Mouse (Mus musculus) kidney, embryonic 16.5 days (tissue): Measurements from ENCODE around the gene Dhrs7. TPM values are rescaled to one million over a fixed set of nuclear protein-coding genes. Genes with fewer than 3 reads are reported as not detected.

ENCODE experiments used
- ATAC-seq: fragments of 200-750 bp; cut with Nextera tagmentation; 2 replicates; pipeline ENCODE4 v1.8.0; 2017; ENCODE audit warnings: moderate TSS enrichment; ENCODE audit not compliant: low FRiP score, low TSS enrichment
- H3K27ac ChIP-seq: fragments of 300-500 bp; sonication (generic); 2 replicates; pipeline ENCODE4 v1.5.1; 2014; ENCODE audit warnings: low read length
- H3K27me3 ChIP-seq: fragments of 300-500 bp; sonication (generic); 2 replicates; pipeline ENCODE4 v1.6.1; 2014; ENCODE audit warnings: low read length, control low read depth, mixed read lengths; ENCODE audit not compliant: insufficient read depth
- H3K36me3 ChIP-seq: fragments of 300-500 bp; sonication (generic); 2 replicates; pipeline ENCODE4 v1.6.1; 2014; ENCODE audit warnings: low read length, control low read depth, mixed read lengths; ENCODE audit not compliant: insufficient read depth
- H3K4me1 ChIP-seq: fragments of 300-500 bp; sonication (generic); 2 replicates; pipeline ENCODE4 v1.6.1; 2014; ENCODE audit warnings: low read length, control low read depth, mixed read lengths; ENCODE audit not compliant: insufficient read depth
- H3K4me2 ChIP-seq: fragments of 300-500 bp; sonication (generic); replicated peaks from 2 replicates; pipeline ENCODE4 v1.6.1; 2014; ENCODE audit warnings: low read depth, low read length
- H3K4me3 ChIP-seq: fragments of 300-500 bp; sonication (generic); 2 replicates; pipeline ENCODE4 v1.5.1; 2014; ENCODE audit warnings: mild to moderate bottlenecking, low read length
- H3K9ac ChIP-seq: fragments of 300-500 bp; sonication (generic); replicated peaks from 2 replicates; pipeline ENCODE4 v1.6.1; 2014; ENCODE audit warnings: low read length
- H3K9me3 ChIP-seq: fragments of 300-500 bp; sonication (generic); 2 replicates; pipeline ENCODE4 v1.6.1; 2016; ENCODE audit warnings: low read length, control low read depth
- WGBS: fragments of 180-500 bp; shearing (Covaris S2); extraction: QIAGEN DNeasy Blood & Tissue Kit; methylation state at CpG from one replicate; pipeline ENCODE4 v1.1.7; 2014; 5-methylcytosine and 5-hydroxymethylcytosine counted together
- polyA plus RNA-seq: library from polyadenylated mRNA; unstranded; fragments of >200 nt; fragmentation: Nextera tagmentation; extraction: Ambion mirVana; gene quantifications from 2 replicates; pipeline ENCODE4 v1.2.1, GENCODE M21; 2015

Gene Dhrs7
- polyA plus RNA-seq, 1 experiment from 2014 or later, result 13.7 TPM

DNA sequence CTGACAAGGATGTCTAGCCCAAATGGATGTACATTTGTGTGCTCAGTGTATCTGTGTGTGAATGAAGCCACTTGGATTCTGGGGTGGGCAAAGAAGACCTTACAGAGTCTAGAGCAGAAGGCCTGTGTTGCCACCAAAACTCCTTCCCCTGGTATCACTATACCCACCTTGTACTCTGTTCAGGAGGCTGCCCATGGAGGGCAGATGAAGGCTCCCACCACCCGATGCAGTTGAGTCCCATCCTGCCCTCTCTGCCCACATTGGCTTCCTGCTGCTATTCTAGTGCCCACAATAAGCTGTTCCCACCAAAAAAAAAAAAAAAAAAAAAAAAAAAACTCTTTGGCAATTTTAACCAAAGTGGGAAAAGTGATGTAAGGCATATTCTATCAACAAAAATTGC lies 43.3 kb downstream of the Dhrs7 start:
- Histone ChIP-seq H3K4me1 (no peaks in the 10 kb centered on the region), H3K9ac (no peak overlapping the region), H3K36me3 (no peaks in the 10 kb centered on the region), H3K4me3 (no peak overlapping the region), H3K27ac (no peak overlapping the region), H3K9me3 (no peaks in the 10 kb centered on the region), H3K27me3 (no peaks in the 10 kb centered on the region), H3K4me2 (no peak overlapping the region)
- no peak for ATAC-seq
- WGBS, result 72% methylated on average over 1 of the region's 1 CpGs

DNA sequence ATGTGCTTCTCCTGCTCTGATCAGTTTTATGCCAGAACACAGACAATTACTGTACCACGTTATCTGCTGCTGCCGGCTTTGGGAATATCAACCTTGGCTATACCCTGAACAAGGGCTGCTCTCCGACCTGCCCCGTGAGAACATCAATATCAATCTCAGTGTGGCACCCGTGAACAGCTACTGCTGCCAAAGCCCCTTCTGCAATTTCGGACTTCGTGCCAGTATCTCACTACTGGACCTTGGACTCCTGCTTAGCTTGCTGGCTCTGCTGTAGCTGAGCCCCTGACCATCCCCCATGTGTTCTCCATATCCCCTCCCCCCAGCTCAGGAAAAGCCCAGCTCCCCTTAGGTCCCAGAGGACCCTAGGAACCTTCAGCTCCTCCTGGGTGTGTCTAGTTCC lies 43.9 kb downstream of the Dhrs7 start:
- no peak overlapping the region for H3K9ac ChIP-seq
- no peak overlapping the region for H3K4me3 ChIP-seq
- no peaks in the 10 kb centered on the region for H3K4me1 ChIP-seq
- H3K9me3 ChIP-seq, result no peaks in the 10 kb centered on the region
- no peak for ATAC-seq
- 89% methylated on average over 7 of the region's 7 CpGs for WGBS
- H3K36me3 ChIP-seq, result no peaks in the 10 kb centered on the region
- H3K27ac ChIP-seq, result no peak overlapping the region
- no peak overlapping the region for H3K4me2 ChIP-seq
- H3K27me3 ChIP-seq, result no peaks in the 10 kb centered on the region

DNA sequence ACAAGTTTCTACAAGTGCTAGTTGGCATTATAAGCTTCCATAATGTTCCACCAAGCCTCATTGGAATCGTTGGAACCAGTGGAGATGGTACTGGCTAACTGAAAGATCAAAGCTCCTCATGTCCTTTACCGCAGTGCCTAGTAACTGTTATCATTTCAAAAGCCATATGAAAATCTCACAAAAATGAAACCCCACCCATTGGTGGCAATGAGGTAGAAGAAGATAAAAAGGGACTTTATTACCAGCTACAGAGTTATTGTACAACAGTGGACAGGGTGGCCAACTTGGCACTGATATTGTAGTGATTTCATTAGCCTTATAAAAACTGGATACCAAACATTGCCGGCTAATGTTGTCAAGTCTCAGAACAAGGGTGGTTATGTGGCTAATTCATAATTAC lies 52.7 kb downstream of the Dhrs7 start:
- WGBS, result 90% methylated on average over 3 of the region's 3 CpGs
- H3K27ac ChIP-seq, result no peak overlapping the region
- ATAC-seq, result no peak

More for the DNA sequence above, 52.7 kb downstream of the Dhrs7 start:
- no peaks in the 10 kb centered on the region for H3K36me3 ChIP-seq
- no peak overlapping the region for H3K9ac ChIP-seq
- no peak overlapping the region for H3K4me2 ChIP-seq
- H3K4me1 ChIP-seq, result no peaks in the 10 kb centered on the region
- H3K9me3 ChIP-seq, result 0 out of 2 replicates have a peak, but pooled peaks cover 2% of the 10 kb centered on the region
- H3K27me3 ChIP-seq, result no peaks in the 10 kb centered on the region
- H3K4me3 ChIP-seq, result no peak overlapping the region

Other genes starting within 250 kb of the Dhrs7 start
- 0.20 and 0.55 TPM in 2 replicates for gene Lrrc9, start 223.0 kb downstream of the Dhrs7 start, polyA plus RNA-seq
- 10.0 and 10.5 TPM in 2 replicates for gene Pcnx4, start 128.5 kb downstream of the Dhrs7 start, polyA plus RNA-seq
- gene Gm4756, start 15.2 kb downstream of the Dhrs7 start, polyA plus RNA-seq, result not detected in 2 replicates
- gene Ppm1a, start 92.5 kb upstream of the Dhrs7 start, polyA plus RNA-seq, result 17.4 and 25.3 TPM in 2 replicates